Mouse (Mus musculus) adrenal gland, adult 8-10 months (tissue): ENCODE measurements around the gene Nampt. TPM values are rescaled to one million over a fixed set of nuclear protein-coding genes. Genes with fewer than 3 reads are reported as not detected.

ENCODE experiments used
- DNase-seq: peaks from one replicate; pipeline ENCODE4 v3.0.0; 2022
- total RNA-seq, 4 experiments: library from RNA; stranded (reverse); gene quantifications; 2 replicates each; pipeline ENCODE4 v1.2.4; 2022

Gene Nampt
- total RNA-seq = 100 to 1,000 TPM in 1 of 4 experiments, 10 to 100 TPM in 3; 43.5 to 135 (median 71.2) TPM

GRCm38 (mm10) chr12:32819416-32819815, at the start of gene Nampt:
Gene Nampt, plus strand, starts transcription at chr12:32819545.
- no peak for DNase-seq

GRCm38 (mm10) chr12:32770766-32771165, 48.6 kb upstream of the Nampt start:
- no peak for DNase-seq

GRCm38 (mm10) chr12:32774592-32774991, 44.8 kb upstream of the Nampt start:
- DNase-seq = no peak

- no peak for DNase-seq
Measured at GRCm38 (mm10) chr12:32789092-32789491, 30.3 kb upstream of the Nampt start.

- no peak for DNase-seq
Measured at GRCm38 (mm10) chr12:32795765-32796471, 23.4 kb upstream of the Nampt start.

- DNase-seq = no peak
Measured at GRCm38 (mm10) chr12:32797438-32797837, 21.9 kb upstream of the Nampt start.

GRCm38 (mm10) chr12:32801078-32801477, 18.3 kb upstream of the Nampt start:
- DNase-seq = no peak

GRCm38 (mm10) chr12:32805559-32805958, 13.8 kb upstream of the Nampt start:
- DNase-seq = no peak

GRCm38 (mm10) chr12:32819823-32820605, 669 bp downstream of the Nampt start:
- peak; percentile 99 for DNase-seq

GRCm38 (mm10) chr12:32820688-32821503, 1.6 kb downstream of the Nampt start:
- DNase-seq = peak; percentile 78

- DNase-seq = no peak
Measured at GRCm38 (mm10) chr12:32821504-32822011, 2.2 kb downstream of the Nampt start.

- DNase-seq = no peak
Measured at GRCm38 (mm10) chr12:32822066-32822465, 2.7 kb downstream of the Nampt start.

- DNase-seq = no peak
Measured at GRCm38 (mm10) chr12:32824586-32824985, 5.2 kb downstream of the Nampt start.

GRCm38 (mm10) chr12:32826971-32827370, 7.6 kb downstream of the Nampt start:
- DNase-seq = peak; percentile 41

GRCm38 (mm10) chr12:32828137-32828760, 8.9 kb downstream of the Nampt start:
- no peak for DNase-seq

- no peak for DNase-seq
Measured at GRCm38 (mm10) chr12:32829321-32830090, 10.2 kb downstream of the Nampt start.

- no peak for DNase-seq
Measured at GRCm38 (mm10) chr12:32832076-32832475, 12.7 kb downstream of the Nampt start.

- no peak for DNase-seq
Measured at GRCm38 (mm10) chr12:32834781-32835180, 15.4 kb downstream of the Nampt start.

GRCm38 (mm10) chr12:32835235-32835634, 15.9 kb downstream of the Nampt start:
- DNase-seq = no peak

GRCm38 (mm10) chr12:32838406-32838805, 19.1 kb downstream of the Nampt start:
- no peak for DNase-seq

GRCm38 (mm10) chr12:32838954-32839353, 19.6 kb downstream of the Nampt start:
- no peak for DNase-seq
